Mouse (Mus musculus) heart, postnatal 0 days (tissue): ENCODE measurements at regions not wholly inside any gene's neighbourhood (a gene's known extent, or its start where the extent isn't known, plus 50 kb on each side); places are given as distances from the start of the nearest gene placed in this dataset.

Experiments
- ATAC-seq: fragments of 200-750 bp; cut with Nextera tagmentation; 2 replicates; pipeline ENCODE4 v1.8.0; 2017; ENCODE audit warnings: low read depth, moderate number of reproducible peaks, moderate library complexity; ENCODE audit not compliant: insufficient read depth
- DNase-seq: peaks from one replicate; pipeline ENCODE4 v3.0.0-alpha.2; 2016; ENCODE audit warnings: low spot score
- H3K27ac ChIP-seq: fragments of 300-500 bp; sonication (generic); 2 replicates; pipeline ENCODE4 v1.5.1; 2014; ENCODE audit warnings: low read depth, mild to moderate bottlenecking
- H3K27me3 ChIP-seq: fragments of 300-500 bp; sonication (generic); 2 replicates; pipeline ENCODE4 v1.6.1; 2014; ENCODE audit warnings: low read length, mixed read lengths; ENCODE audit not compliant: control insufficient read depth, insufficient read depth
- H3K36me3 ChIP-seq: fragments of 300-500 bp; sonication (generic); replicated peaks from 2 replicates; pipeline ENCODE4 v1.6.1; 2014; ENCODE audit warnings: low read length, mixed read lengths; ENCODE audit not compliant: control insufficient read depth, insufficient read depth
- H3K4me1 ChIP-seq: fragments of 300-500 bp; sonication (generic); 2 replicates; pipeline ENCODE4 v1.6.1; 2014; ENCODE audit warnings: antibody characterized with exemption; ENCODE audit not compliant: control insufficient read depth, insufficient read depth
- H3K4me2 ChIP-seq: fragments of 300-500 bp; sonication (generic); 2 replicates; pipeline ENCODE4 v1.6.1; 2014; ENCODE audit warnings: low read depth, mild to moderate bottlenecking, low read length, moderate library complexity
- H3K4me3 ChIP-seq: fragments of 300-500 bp; sonication (generic); 2 replicates; pipeline ENCODE4 v1.5.1; 2014; ENCODE audit warnings: low read depth, low read length
- H3K9ac ChIP-seq: fragments of 300-500 bp; sonication (generic); replicated peaks from 2 replicates; pipeline ENCODE4 v1.6.1; 2014; ENCODE audit warnings: low read depth, low read length, mixed read lengths
- H3K9me3 ChIP-seq: fragments of 300-500 bp; sonication (generic); replicated peaks from 2 replicates; pipeline ENCODE4 v1.6.1; 2016; ENCODE audit warnings: low read length; ENCODE audit not compliant: control insufficient read depth
- CTCF ChIP-seq: IDR thresholded peaks from 2 replicates; pipeline ENCODE4 v1.5.1; 2016; ENCODE audit warnings: antibody characterized with exemption, control low read depth, low read depth
- EP300 ChIP-seq: IDR thresholded peaks from 2 replicates; pipeline ENCODE4 v1.6.1; 2016; ENCODE audit warnings: antibody characterized with exemption, low read depth
- WGBS: fragments of 180-500 bp; shearing (Covaris S2); extraction: QIAGEN DNeasy Blood & Tissue Kit; methylation state at CpG from one replicate; pipeline ENCODE4 v1.1.7; 2014; 5-methylcytosine and 5-hydroxymethylcytosine counted together

- H3K27ac ChIP-seq, result no peak overlapping the region
- no peak overlapping the region for H3K4me3 ChIP-seq
- no peaks in the 10 kb centered on the region for H3K36me3 ChIP-seq
- H3K9ac ChIP-seq, result no peak overlapping the region
- DNase-seq (no peak), ATAC-seq (no peak)
- H3K4me1 ChIP-seq, result no peaks in the 10 kb centered on the region
- no peaks in the 10 kb centered on the region for H3K27me3 ChIP-seq
- H3K9me3 ChIP-seq, result no peaks in the 10 kb centered on the region
- 45% methylated on average over 2 of the region's 2 CpGs for WGBS
- no peak for TF ChIP-seq EP300
- TF ChIP-seq CTCF, result no peak
- no peak overlapping the region for H3K4me2 ChIP-seq
These were observed 62.5 kb upstream of the Lrch2 start for GRCm38 (mm10) chrX:147616374-147616773.

- DNase-seq (peak; percentile 5), ATAC-seq (no peak)
- H3K4me2 ChIP-seq, result no peak overlapping the region
- no peaks in the 10 kb centered on the region for H3K36me3 ChIP-seq
- WGBS, result 15% methylated on average over 3 of the region's 3 CpGs
- H3K4me1 ChIP-seq, result no peaks in the 10 kb centered on the region
- no peaks in the 10 kb centered on the region for H3K27me3 ChIP-seq
- H3K9me3 ChIP-seq, result no peaks in the 10 kb centered on the region
- TF ChIP-seq CTCF, result peak; percentile 63
- no peak for TF ChIP-seq EP300
- H3K27ac ChIP-seq, result no peak overlapping the region
- H3K4me3 ChIP-seq, result no peak overlapping the region
- H3K9ac ChIP-seq, result no peak overlapping the region
These were observed 54.8 kb upstream of the Lrch2 start for GRCm38 (mm10) chrX:147608660-147609059.
